Mouse (Mus musculus) ES-E14 (cell line): ENCODE measurements around the gene Tnfrsf11a. TPM values are rescaled to one million over a fixed set of nuclear protein-coding genes. Genes with fewer than 3 reads are reported as not detected.

ENCODE experiments used
- DNase-seq: peaks from one replicate; pipeline ENCODE4 v3.0.0-alpha.2; 2013; ENCODE audit warnings: low read depth, low spot score
- H3K27ac ChIP-seq: 2 replicates; pipeline ENCODE4 v1.5.1; 2012; ENCODE audit warnings: low read depth, mild to moderate bottlenecking, low read length, moderate library complexity, mixed read lengths; ENCODE audit not compliant: poor library complexity, insufficient read depth, severe bottlenecking
- H3K36me3 ChIP-seq: 2 replicates; pipeline ENCODE4 v1.6.1; 2012; ENCODE audit warnings: mild to moderate bottlenecking, low read length, moderate library complexity, mixed read lengths; ENCODE audit not compliant: control insufficient read depth, poor library complexity, insufficient read depth, severe bottlenecking
- H3K4me1 ChIP-seq, 2 experiments: fragments of 150-350 bp in 1 of 2; sonication (generic) in 1 of 2; 2 replicates each; pipeline ENCODE4 v1.6.1; 2012; ENCODE audit warnings: low read length in 2 of 2, mild to moderate bottlenecking in 1 of 2, mixed read lengths in 1 of 2; ENCODE audit not compliant: control insufficient read depth in 2 of 2, insufficient read depth in 2 of 2, poor library complexity in 1 of 2
- H3K4me3 ChIP-seq, 2 experiments: fragments of 150-350 bp in 1 of 2; sonication (generic) in 1 of 2; 2 replicates each; pipeline ENCODE4 v1.5.1; 2012; ENCODE audit warnings: low read length in 2 of 2, low read depth in 1 of 2, mild to moderate bottlenecking in 1 of 2, mixed read lengths in 1 of 2; ENCODE audit not compliant: insufficient read depth in 1 of 2, poor library complexity in 1 of 2, severe bottlenecking in 1 of 2
- H3K9ac ChIP-seq: 2 replicates; pipeline ENCODE4 v1.6.1; 2012; ENCODE audit warnings: low read depth, mild to moderate bottlenecking, low read length, mixed read lengths; ENCODE audit not compliant: poor library complexity, insufficient read depth, severe bottlenecking
- H3K9me3 ChIP-seq: fragments of 150-350 bp; sonication (generic); 2 replicates; pipeline ENCODE4 v1.6.1; 2012; ENCODE audit warnings: low read depth, mild to moderate bottlenecking, low read length; ENCODE audit not compliant: control insufficient read depth, insufficient read depth
- CHD2 ChIP-seq: IDR thresholded peaks from 2 replicates; pipeline ENCODE4 v1.6.1; 2014; ENCODE audit warnings: mild to moderate bottlenecking, low read depth, low read length, inconsistent platforms
- HCFC1 ChIP-seq: IDR thresholded peaks from 2 replicates; pipeline ENCODE4 v1.6.1; 2012; ENCODE audit warnings: low read length, inconsistent platforms, borderline replicate concordance; ENCODE audit not compliant: insufficient read depth
- MAFK ChIP-seq: IDR thresholded peaks from 2 replicates; pipeline ENCODE4 v1.6.1; 2014; ENCODE audit warnings: mild to moderate bottlenecking, low read depth, low read length, inconsistent platforms; ENCODE audit not compliant: insufficient read depth
- ZC3H11A ChIP-seq: IDR thresholded peaks from 2 replicates; pipeline ENCODE4 v1.6.1; 2012; ENCODE audit warnings: low read depth, mild to moderate bottlenecking, inconsistent platforms, low read length, borderline replicate concordance
- ZNF384 ChIP-seq: IDR thresholded peaks from 2 replicates; pipeline ENCODE4 v1.6.1; 2012; ENCODE audit warnings: low read depth, low read length, inconsistent platforms
- in situ Hi-C, 2 experiments: fragments of 600-800 bp; cut with MboI; formaldehyde crosslinking; loops; one replicate each; pipeline ENCODE4 v1.15.1; 2025; ENCODE audit warnings: low sequenced_read_pairs in 2 of 2, inconsistent platforms in 1 of 2; ENCODE audit not compliant: unreplicated experiment in 2 of 2
- total RNA-seq: library from RNA; depleted of rRNA; stranded (reverse); fragments of 300-350 nt; gene quantifications from 2 replicates; pipeline ENCODE4 v1.2.3, GENCODE M21; 2012

Tnfrsf11a gene
- total RNA-seq, 1 experiment: 2.1 TPM

DNA sequence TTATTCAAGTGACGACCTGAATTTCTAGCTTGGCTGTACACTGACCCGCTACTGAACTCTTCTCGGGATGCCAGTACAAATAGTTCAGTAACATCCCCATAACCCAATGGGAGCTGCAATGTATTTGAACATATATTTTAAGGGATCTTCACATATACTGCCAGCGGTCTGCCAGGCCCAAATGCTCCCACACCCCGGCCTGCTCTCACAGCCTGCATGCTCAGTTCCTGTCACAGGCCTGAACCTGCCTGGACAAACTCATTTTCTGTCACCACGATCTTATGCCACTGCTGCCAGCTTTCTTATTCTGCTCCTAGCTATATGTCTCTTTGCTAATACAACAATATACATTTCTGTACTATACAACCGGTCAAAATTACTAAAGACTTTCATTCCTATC, 100.9 kb downstream of the Tnfrsf11a start:
- H3K36me3 ChIP-seq: no peaks in the 10 kb centered on the region
- in situ Hi-C loops: no loop called here
- TF ChIP-seq MAFK: no peak
- no peak for TF ChIP-seq ZNF384
- no peak for TF ChIP-seq HCFC1
- TF ChIP-seq CHD2: no peak
- TF ChIP-seq ZC3H11A: no peak
- H3K9ac ChIP-seq: no peak overlapping the region
- no peak for DNase-seq
- H3K4me1 ChIP-seq: no peaks in the 10 kb centered on the region
- no peak overlapping the region for H3K4me3 ChIP-seq
- no peak overlapping the region for H3K27ac ChIP-seq
- no peaks in the 10 kb centered on the region for H3K9me3 ChIP-seq

DNA sequence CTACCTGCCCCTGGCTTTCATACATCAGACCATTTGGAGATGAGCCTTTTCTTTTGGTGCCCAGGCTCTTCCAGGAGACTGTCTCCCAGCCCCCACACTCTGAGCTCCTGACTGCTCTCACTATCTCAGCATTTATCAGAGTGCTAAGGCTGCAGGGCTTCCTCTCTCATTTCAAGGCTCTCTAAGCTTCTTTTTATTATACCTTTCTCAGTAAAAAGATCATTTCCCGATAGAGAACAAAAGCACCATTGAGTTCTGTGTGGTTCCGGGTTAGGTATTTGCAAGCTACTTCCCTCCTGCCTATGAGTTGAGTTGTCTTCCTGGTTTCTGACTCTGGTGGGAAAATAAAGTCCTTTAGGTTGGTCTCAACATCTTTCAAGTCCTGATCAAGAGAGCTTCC, 103.0 kb downstream of the Tnfrsf11a start:
- Histone ChIP-seq H3K4me3 (no peak overlapping the region), H3K9me3 (no peaks in the 10 kb centered on the region), H3K27ac (no peak overlapping the region), H3K9ac (no peak overlapping the region), H3K4me1 (no peaks in the 10 kb centered on the region), H3K36me3 (no peaks in the 10 kb centered on the region)
- DNase-seq: no peak
- no peak for TF ChIP-seq ZNF384
- TF ChIP-seq HCFC1: no peak
- in situ Hi-C loops: no loop called here

DNA sequence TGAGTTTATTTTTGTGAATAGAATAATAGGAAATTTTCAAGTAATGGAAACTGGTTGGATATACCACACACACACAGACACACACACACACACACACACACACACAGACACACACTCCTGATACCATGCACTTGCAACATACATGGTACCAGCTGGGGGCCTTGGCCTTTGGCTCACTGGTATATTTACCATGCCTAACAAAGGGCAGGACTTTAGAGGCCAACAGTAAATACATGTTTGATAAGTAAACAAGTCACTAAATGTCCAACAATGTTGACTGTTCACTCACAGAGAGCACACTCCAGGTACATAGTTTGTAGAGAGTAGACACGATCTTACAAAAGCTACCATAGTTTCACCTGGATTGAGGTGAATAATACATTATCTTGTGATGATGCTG, 104.6 kb downstream of the Tnfrsf11a start:
- in situ Hi-C loops: no loop called here
- no peak for TF ChIP-seq HCFC1
- TF ChIP-seq MAFK: no peak
- no peak for TF ChIP-seq ZNF384
- TF ChIP-seq ZC3H11A: no peak
- DNase-seq: no peak
- H3K36me3 ChIP-seq: no peaks in the 10 kb centered on the region
- H3K4me1 ChIP-seq: no peaks in the 10 kb centered on the region
- no peak overlapping the region for H3K9ac ChIP-seq
- H3K27ac ChIP-seq: no peak overlapping the region
- no peak overlapping the region for H3K4me3 ChIP-seq
- no peaks in the 10 kb centered on the region for H3K9me3 ChIP-seq

DNA sequence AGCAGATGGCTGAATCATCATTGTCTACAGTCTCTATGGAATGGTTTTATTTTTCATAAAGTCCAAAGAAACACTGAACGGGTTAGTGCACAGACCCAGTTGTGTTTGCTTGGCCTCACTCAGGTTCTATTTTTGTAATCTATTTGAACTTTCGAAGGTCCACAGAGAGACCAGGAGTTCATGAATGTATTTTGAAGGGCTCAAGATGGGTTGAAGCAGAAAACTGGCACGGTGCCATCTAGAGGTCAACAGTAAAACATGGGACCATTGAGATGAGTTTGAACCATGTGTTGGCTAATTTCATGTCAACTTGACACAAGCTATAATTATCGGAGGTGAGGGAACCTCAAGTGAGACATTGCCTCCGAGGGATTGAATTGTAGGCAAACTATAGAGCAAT, 105.1 kb downstream of the Tnfrsf11a start:
- no peak overlapping the region for H3K27ac ChIP-seq

DNA sequence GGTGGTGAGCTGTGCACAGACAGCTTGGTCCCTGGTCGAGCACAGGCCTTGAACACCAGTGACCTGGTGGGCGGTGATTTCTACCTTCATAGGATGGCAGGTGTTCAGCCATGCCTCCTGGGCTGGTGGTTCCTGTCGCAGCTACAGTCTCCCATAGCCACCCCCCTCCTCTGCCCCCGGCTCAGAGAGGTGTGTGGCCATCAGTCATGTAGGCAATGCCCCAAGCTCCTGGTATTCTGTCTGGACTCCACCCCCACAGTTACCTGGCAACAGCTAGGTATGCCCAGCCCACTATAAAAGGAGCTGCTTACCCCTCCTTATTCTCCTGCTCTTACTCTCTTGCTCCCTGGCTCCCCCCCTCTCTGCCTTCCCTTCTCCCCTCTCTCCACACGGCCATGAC, 105.8 kb downstream of the Tnfrsf11a start:
- no peak for TF ChIP-seq MAFK
- TF ChIP-seq HCFC1: no peak
- no peak for TF ChIP-seq ZC3H11A
- TF ChIP-seq ZNF384: no peak
- no peak for TF ChIP-seq CHD2
- no peak for DNase-seq
- H3K4me3 ChIP-seq: no peak overlapping the region
- H3K9ac ChIP-seq: no peak overlapping the region
- no peaks in the 10 kb centered on the region for H3K36me3 ChIP-seq
- H3K4me1 ChIP-seq: no peaks in the 10 kb centered on the region; a peak in 1 of 4 replicates
- no peak overlapping the region for H3K27ac ChIP-seq
- in situ Hi-C loops: no loop called here
- H3K9me3 ChIP-seq: no peaks in the 10 kb centered on the region

More for the DNA sequence above, 105.1 kb downstream of the Tnfrsf11a start:
- Histone ChIP-seq H3K9me3 (no peaks in the 10 kb centered on the region), H3K36me3 (no peaks in the 10 kb centered on the region), H3K4me3 (no peak overlapping the region), H3K9ac (no peak overlapping the region), H3K4me1 (no peaks in the 10 kb centered on the region)
- in situ Hi-C loops: no loop called here
- TF ChIP-seq HCFC1: no peak
- DNase-seq: no peak
